Mouse (Mus musculus) spleen, adult 2 months (tissue): ENCODE measurements around the gene Fam189a1. TPM values are rescaled to one million over a fixed set of nuclear protein-coding genes. Genes with fewer than 3 reads are reported as not detected.
A peak's percentile ranks its signal among the peaks of the same experiment; 100 is the strongest.

Experiments
- DNase-seq, 2 experiments: peaks; one replicate each; pipeline versions ENCODE4 v3.0.0 to v3.0.0-alpha.2; 2012 to 2021; ENCODE audit warnings: low spot score in 2 of 2, low read depth in 1 of 2
- H3K27ac ChIP-seq: fragments of 200-500 bp; 2 replicates; pipeline ENCODE4 v1.5.1; 2012; ENCODE audit warnings: low read length, inconsistent platforms; ENCODE audit not compliant: insufficient read depth
- H3K27me3 ChIP-seq: fragments of 200-500 bp; 2 replicates; pipeline ENCODE4 v1.6.1; 2012; ENCODE audit warnings: mild to moderate bottlenecking, moderate library complexity, low read length, inconsistent platforms; ENCODE audit not compliant: control insufficient read depth, insufficient read depth
- H3K36me3 ChIP-seq: fragments of 200-500 bp; 2 replicates; pipeline ENCODE4 v1.6.1; 2012; ENCODE audit warnings: mild to moderate bottlenecking, low read length, inconsistent platforms; ENCODE audit not compliant: control insufficient read depth, insufficient read depth
- H3K4me1 ChIP-seq: fragments of 200-500 bp; 2 replicates; pipeline ENCODE4 v1.6.1; 2011; ENCODE audit warnings: inconsistent platforms; ENCODE audit not compliant: control insufficient read depth, insufficient read depth, insufficient read length
- H3K4me3 ChIP-seq: fragments of 200-500 bp; 2 replicates; pipeline ENCODE4 v1.5.1; 2011; ENCODE audit warnings: mild to moderate bottlenecking, inconsistent platforms; ENCODE audit not compliant: insufficient read depth, insufficient read length; ENCODE audit errors: extremely low read depth
- CTCF ChIP-seq: fragments of 200-500 bp; IDR thresholded peaks from 2 replicates; pipeline ENCODE4 v1.5.1; 2011; ENCODE audit warnings: mild to moderate bottlenecking, inconsistent platforms; ENCODE audit not compliant: insufficient read depth, insufficient read length, insufficient replicate concordance; ENCODE audit errors: extremely low read depth
- POLR2A ChIP-seq: fragments of 200-500 bp; IDR thresholded peaks from 2 replicates; pipeline ENCODE4 v1.6.1; 2011; ENCODE audit warnings: low read depth, low read length, inconsistent platforms
- WGBS: fragments of 180-500 bp; shearing (Covaris S2); methylation state at CpG from one replicate; pipeline ENCODE4 v1.1.7; 2018; 5-methylcytosine and 5-hydroxymethylcytosine counted together
- polyA plus RNA-seq: library from polyadenylated mRNA; depleted of rRNA; stranded (reverse); fragments of >200 nt; gene quantifications from 2 replicates; pipeline ENCODE4 v1.2.3, GENCODE M21; 2012; rRNA removed

Fam189a1 gene
- polyA plus RNA-seq = 0.04 and 0.14 TPM in 2 replicates

DNA sequence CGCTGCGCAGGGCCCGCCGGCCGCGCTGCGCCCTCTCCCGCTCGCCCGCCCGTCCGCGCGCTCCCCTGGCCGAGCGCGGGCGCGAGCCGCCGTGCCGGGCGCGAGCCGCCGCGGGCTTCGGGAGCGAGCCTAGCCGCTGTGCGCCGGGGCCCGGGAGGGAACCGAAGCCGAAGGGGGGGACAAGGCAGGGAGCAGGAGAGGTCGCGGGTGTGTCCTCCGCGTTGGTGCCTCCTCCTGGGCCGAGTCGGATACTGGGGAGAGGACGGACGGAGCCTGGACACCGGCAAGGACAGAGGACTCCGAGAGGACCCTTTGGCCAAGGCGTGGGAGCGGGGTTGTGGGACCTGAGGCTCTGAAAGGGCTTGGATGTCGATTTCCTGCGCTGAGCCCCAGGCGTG is at the start of gene Fam189a1:
Gene Fam189a1 (minus strand): TSS at position 57 of the 398 bp plus-strand sequence.
- Histone ChIP-seq H3K4me3 (peak within 1 kb of the TSS; percentile 27; the same call in 1 of the 2 replicates), H3K36me3 (no peaks in the 10 kb centered on the region), H3K27me3 (peaks cover 10% of the 10 kb centered on the region), H3K27ac (no peak within 1 kb of the TSS), H3K4me1 (peaks cover 2% of the 10 kb centered on the region)
- 7% methylated on average over 50 of the region's 50 CpGs for WGBS
- TF ChIP-seq CTCF (no peak), POLR2A (no peak)
- no peak for DNase-seq

GRCm38 (mm10) chr7:65206021-65206420 is 49.7 kb upstream of the Fam189a1 start:
- no peaks in the 10 kb centered on the region for H3K36me3 ChIP-seq
- DNase-seq = no peak
- H3K27me3 ChIP-seq = no peaks in the 10 kb centered on the region
- TF ChIP-seq CTCF (no peak), POLR2A (no peak)
- no peak overlapping the region for H3K4me3 ChIP-seq
- 93% methylated on average over 6 of the region's 6 CpGs for WGBS
- H3K4me1 ChIP-seq = no peaks in the 10 kb centered on the region
- H3K27ac ChIP-seq = no peak overlapping the region

- no peak for DNase-seq
- no peak overlapping the region for H3K27ac ChIP-seq
- no peak for TF ChIP-seq CTCF
- TF ChIP-seq POLR2A = no peak
- no peaks in the 10 kb centered on the region for H3K4me1 ChIP-seq
- WGBS = 87% methylated on average over 10 of the region's 10 CpGs
- no peaks in the 10 kb centered on the region for H3K27me3 ChIP-seq
- no peaks in the 10 kb centered on the region for H3K36me3 ChIP-seq
- no peak overlapping the region for H3K4me3 ChIP-seq
These were observed 46.3 kb upstream of the Fam189a1 start for GRCm38 (mm10) chr7:65202719-65203118.

DNA sequence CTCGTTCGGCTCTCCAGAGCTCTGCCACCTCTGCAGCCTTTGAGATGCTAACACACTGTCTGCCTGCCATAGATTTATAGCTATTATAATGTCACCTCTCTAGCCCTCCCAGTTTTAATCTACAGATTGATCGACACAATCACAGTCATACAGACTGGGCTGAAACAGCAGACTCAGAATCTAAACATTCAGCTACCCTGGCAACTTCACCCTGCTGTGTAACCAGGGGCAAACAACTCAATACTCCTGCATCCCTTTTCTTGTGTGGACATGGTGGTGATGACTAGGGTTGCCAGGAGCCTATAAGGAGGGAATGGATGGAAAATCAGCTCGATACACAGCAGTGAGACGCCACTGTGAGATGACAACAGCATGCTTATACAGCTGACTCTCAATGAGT is 24.3 kb upstream of the Fam189a1 start:
- no peaks in the 10 kb centered on the region for H3K36me3 ChIP-seq
- H3K4me1 ChIP-seq = no peaks in the 10 kb centered on the region
- H3K27ac ChIP-seq = no peak overlapping the region
- WGBS = 67% methylated on average over 5 of the region's 5 CpGs
- no peaks in the 10 kb centered on the region for H3K27me3 ChIP-seq
- no peak overlapping the region for H3K4me3 ChIP-seq
- TF ChIP-seq CTCF (no peak), POLR2A (no peak)
- no peak for DNase-seq

GRCm38 (mm10) chr7:65170762-65171161 is 14.4 kb upstream of the Fam189a1 start:
- DNase-seq = no peak
- Histone ChIP-seq H3K27ac (no peak overlapping the region), H3K4me1 (no peaks in the 10 kb centered on the region), H3K27me3 (no peaks in the 10 kb centered on the region), H3K36me3 (no peaks in the 10 kb centered on the region), H3K4me3 (no peak overlapping the region)
- TF ChIP-seq CTCF (no peak), POLR2A (no peak)
- 72% methylated on average over 4 of the region's 4 CpGs for WGBS

GRCm38 (mm10) chr7:65157031-65158025 is 958 bp upstream of the Fam189a1 start:
- TF ChIP-seq POLR2A = no peak
- Histone ChIP-seq H3K4me3 (no peak overlapping the region), H3K27me3 (peaks cover 10% of the 10 kb centered on the region), H3K36me3 (no peaks in the 10 kb centered on the region), H3K27ac (no peak overlapping the region), H3K4me1 (peaks cover 2% of the 10 kb centered on the region)
- DNase-seq = no peak
- WGBS = 28% methylated on average over 16 of the region's 16 CpGs

GRCm38 (mm10) chr7:65155628-65156513 is 499 bp downstream of the Fam189a1 start:
- Histone ChIP-seq H3K4me3 (peak overlapping the region; percentile 27; the same call in 1 of the 2 replicates), H3K27ac (no peak overlapping the region), H3K4me1 (peaks cover 2% of the 10 kb centered on the region), H3K36me3 (no peaks in the 10 kb centered on the region), H3K27me3 (peaks cover 10% of the 10 kb centered on the region)
- no peak for TF ChIP-seq CTCF
- WGBS = 5% methylated on average over 118 of the region's 122 CpGs
- no peak for DNase-seq
